Mouse (Mus musculus): ENCODE data around the gene Ccdc6. TPM values are rescaled to one million over a fixed set of nuclear protein-coding genes. Genes with fewer than 3 reads are reported as not detected.

Ccdc6 gene
- polyA plus RNA-seq, 1 experiment from 2014 or later = 35.3 TPM

- ChIA-PET POLR2A (interaction anchor here (0.7 kb wide), 1 partner anchor 149 kb away, joined by 6 read pairs; no protein-coding TSS in a partner anchor), CTCF (no interaction called here)
- no peak for ATAC-seq
- no peaks in the 10 kb centered on the region for H3K27me3 ChIP-seq
- TF ChIP-seq CTCF (IDR thresholded peaks at IDR 0.05) = no peak
- no peak for DNase-seq (ENCODE audit: low read depth, low spot score)
- in situ Hi-C loops (cut with MboI; ENCODE audit: low pct_unique_long_range_greater_than_20kb) = no loop called here
Observed at GRCm38 (mm10) chr10:70128408-70128807, 31.5 kb downstream of the Ccdc6 start.

DNA sequence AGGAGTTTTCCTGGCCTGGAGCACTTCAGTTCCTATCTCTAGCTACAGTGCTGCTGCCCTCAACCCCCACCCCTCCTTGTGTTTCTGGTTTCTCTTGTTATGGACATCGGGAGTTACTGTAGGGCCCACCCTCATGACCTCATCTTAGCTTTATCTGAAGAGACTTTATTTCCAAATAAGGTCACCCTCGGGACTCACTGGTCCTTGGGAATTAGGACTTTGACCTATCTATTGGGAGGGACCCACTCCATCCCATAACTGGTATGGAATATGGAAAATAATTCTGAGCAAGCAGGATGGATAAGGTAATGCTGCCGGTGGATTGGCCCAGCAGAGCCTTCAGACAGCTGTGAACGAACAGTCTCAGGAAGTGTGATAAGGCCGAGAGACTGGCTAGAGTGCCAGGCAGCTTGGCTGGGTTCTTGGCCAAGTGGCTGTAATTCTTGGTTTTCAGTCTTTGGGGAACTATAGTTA, 35.2 kb downstream of the Ccdc6 start:
- no peak for TF ChIP-seq CTCF (IDR thresholded peaks at IDR 0.05)
- in situ Hi-C loops (cut with MboI; ENCODE audit: low pct_unique_long_range_greater_than_20kb) = no loop called here
- ChIA-PET CTCF (interaction anchor here (1.0 kb wide), 1 partner anchor 9 kb away, joined by 3 read pairs; no protein-coding TSS in a partner anchor), POLR2A (interaction anchor here (1.5 kb wide), 1 partner anchor 14 kb away, joined by 4 read pairs; no protein-coding TSS in a partner anchor)
- H3K27me3 ChIP-seq = no peaks in the 10 kb centered on the region
- no peak for ATAC-seq
- no peak for DNase-seq (ENCODE audit: low read depth, low spot score)

DNA sequence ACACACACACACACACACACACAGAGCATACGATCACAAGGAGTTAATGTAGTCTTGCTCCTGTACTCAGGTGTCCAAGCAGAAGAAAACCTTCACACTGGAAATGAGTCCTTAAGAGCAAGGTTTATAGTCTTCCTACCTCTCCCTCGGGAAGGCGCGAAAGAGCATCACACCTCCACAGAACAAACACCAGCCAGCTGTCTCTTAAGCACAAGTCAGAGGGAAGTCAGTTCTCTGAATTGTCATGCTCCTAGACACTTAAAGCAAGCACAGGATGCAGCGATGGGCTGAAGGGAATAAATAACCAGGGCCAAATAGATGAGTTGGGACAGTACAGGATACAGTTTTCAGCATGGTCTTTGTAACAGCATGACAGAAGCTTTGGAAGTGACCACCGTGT, 35.8 kb downstream of the Ccdc6 start:
- DNase-seq (ENCODE audit: low read depth, low spot score) (no peak), ATAC-seq (no peak)
- POLR2A ChIA-PET = interaction anchor here (1.5 kb wide), 1 partner anchor 15 kb away, joined by 4 read pairs; no protein-coding TSS in a partner anchor
- CTCF ChIA-PET = no interaction called here
- in situ Hi-C loops (cut with MboI; ENCODE audit: low pct_unique_long_range_greater_than_20kb) = no loop called here
- no peaks in the 10 kb centered on the region for H3K27me3 ChIP-seq
- no peak for TF ChIP-seq CTCF (IDR thresholded peaks at IDR 0.05)

DNA sequence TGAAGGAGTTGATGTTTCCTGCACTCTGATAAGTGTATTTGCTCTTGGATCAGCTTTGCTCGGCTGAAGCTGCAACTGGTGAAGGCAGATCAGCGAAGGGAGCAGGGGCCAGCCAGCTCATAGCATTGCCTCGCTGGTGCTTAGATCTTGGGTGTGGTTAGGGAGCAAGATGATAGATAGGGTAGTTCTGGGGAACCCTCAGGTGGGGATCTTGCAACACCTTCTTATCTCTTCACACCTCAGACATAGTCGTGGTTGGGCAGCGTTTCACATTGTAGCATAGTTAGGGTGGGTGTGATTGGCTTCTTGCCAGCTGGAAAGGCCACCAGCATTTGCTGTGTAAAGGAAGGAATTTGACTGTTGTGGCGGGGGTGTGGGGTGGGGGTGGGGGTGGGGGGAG, 36.3 kb downstream of the Ccdc6 start:
- ATAC-seq (no peak), DNase-seq (ENCODE audit: low read depth, low spot score) (no peak)
- no peak for TF ChIP-seq CTCF (IDR thresholded peaks at IDR 0.05)
- ChIA-PET POLR2A (interaction anchor here (1.5 kb wide), 1 partner anchor 15 kb away, joined by 4 read pairs; no protein-coding TSS in a partner anchor), CTCF (no interaction called here)
- in situ Hi-C loops (cut with MboI; ENCODE audit: low pct_unique_long_range_greater_than_20kb) = no loop called here
- no peaks in the 10 kb centered on the region for H3K27me3 ChIP-seq

DNA sequence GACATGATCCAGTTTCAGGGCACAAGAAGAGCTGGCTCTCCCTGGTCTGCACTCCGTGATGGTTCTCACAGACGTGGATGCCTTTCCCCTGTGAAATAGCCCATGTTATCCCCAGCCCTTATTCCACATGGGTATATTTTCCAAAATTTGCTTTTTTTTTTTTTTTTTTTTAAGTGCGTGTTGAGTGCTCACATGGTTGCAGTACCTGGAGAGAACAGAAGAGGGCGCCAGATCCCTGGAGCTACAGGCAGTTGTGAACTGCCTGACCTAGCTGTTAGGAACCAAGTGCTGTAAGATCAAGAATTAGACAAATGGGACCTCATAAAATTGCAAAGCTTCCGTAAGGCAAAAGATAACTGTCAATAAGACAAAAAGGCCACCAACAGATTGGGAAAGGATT, 38.8 kb downstream of the Ccdc6 start:
- ATAC-seq (no peak), DNase-seq (ENCODE audit: low read depth, low spot score) (no peak)
- POLR2A ChIA-PET = no interaction called here

GRCm38 (mm10) chr10:70137652-70138051, 40.7 kb downstream of the Ccdc6 start:
- POLR2A ChIA-PET = no interaction called here
- no peak for DNase-seq (ENCODE audit: low read depth, low spot score)
- no peak for TF ChIP-seq CTCF (IDR thresholded peaks at IDR 0.05)
- CTCF ChIA-PET = interaction anchor here (0.7 kb wide), 1 partner anchor 9 kb away, joined by 3 read pairs; no protein-coding TSS in a partner anchor
- H3K27me3 ChIP-seq = no peaks in the 10 kb centered on the region
- in situ Hi-C loops (cut with MboI; ENCODE audit: low pct_unique_long_range_greater_than_20kb) = no loop called here
- ATAC-seq = no peak

More for the DNA sequence above, 38.8 kb downstream of the Ccdc6 start:
- H3K27me3 ChIP-seq = no peaks in the 10 kb centered on the region
- CTCF ChIA-PET = interaction anchor here (0.6 to 1.4 kb wide), 4 partner anchors 10 to 580 kb away, joined by 3 to 4 read pairs (median 3); no protein-coding TSS in a partner anchor
- TF ChIP-seq CTCF (IDR thresholded peaks at IDR 0.05) = peak; percentile 64
- in situ Hi-C loops (cut with MboI; ENCODE audit: low pct_unique_long_range_greater_than_20kb) = no loop called here

DNA sequence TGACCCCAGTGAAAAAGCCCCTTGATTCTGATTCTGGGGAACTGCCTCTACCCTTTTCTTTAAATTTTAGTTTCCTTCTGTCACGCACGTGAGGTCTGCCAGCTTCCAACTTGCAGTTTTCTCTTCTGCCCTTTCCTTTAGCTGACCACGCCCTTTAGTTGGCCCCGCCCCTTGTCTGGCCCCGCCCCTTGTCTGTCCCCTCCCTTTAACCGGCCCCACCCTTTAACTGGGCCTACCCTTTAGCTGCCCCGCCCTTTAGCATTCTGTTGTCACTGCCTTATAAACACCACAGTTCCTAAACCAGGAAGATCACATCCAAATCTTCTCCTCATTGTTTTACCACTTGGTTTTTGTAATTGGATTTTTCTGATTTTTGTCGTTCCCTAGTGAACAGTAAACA, 41.2 kb downstream of the Ccdc6 start:
- no peak for TF ChIP-seq CTCF (IDR thresholded peaks at IDR 0.05)
- ATAC-seq = no peak
- no peak for DNase-seq (ENCODE audit: low read depth, low spot score)
- ChIA-PET CTCF (no interaction called here), POLR2A (no interaction called here)
- in situ Hi-C loops (cut with MboI; ENCODE audit: low pct_unique_long_range_greater_than_20kb) = no loop called here
- H3K27me3 ChIP-seq = no peaks in the 10 kb centered on the region

DNA sequence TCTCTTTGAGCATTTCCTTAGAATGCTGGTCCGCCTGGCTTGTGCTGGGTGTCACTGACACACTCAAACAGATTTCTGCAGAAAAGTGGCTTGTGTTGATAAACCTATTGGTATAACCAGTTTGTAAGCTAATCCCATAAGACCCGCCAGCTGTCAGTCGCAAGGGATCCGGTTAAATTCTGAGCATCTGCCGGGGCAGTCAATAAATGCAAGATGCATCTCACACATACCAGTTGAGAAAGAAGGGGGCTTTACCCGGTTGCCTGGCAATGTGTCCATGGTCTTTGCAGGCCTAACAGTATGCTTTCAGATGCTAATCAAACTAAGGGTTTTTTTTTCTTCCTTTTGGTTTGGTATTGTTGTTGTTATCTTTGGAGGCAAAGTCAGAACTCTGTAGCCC, 42.4 kb downstream of the Ccdc6 start:
- DNase-seq (ENCODE audit: low read depth, low spot score) = no peak
- no peak for TF ChIP-seq CTCF (IDR thresholded peaks at IDR 0.05)
- no peak for ATAC-seq
- no peaks in the 10 kb centered on the region for H3K27me3 ChIP-seq
- ChIA-PET CTCF (no interaction called here), POLR2A (no interaction called here)
- in situ Hi-C loops (cut with MboI; ENCODE audit: low pct_unique_long_range_greater_than_20kb) = no loop called here

DNA sequence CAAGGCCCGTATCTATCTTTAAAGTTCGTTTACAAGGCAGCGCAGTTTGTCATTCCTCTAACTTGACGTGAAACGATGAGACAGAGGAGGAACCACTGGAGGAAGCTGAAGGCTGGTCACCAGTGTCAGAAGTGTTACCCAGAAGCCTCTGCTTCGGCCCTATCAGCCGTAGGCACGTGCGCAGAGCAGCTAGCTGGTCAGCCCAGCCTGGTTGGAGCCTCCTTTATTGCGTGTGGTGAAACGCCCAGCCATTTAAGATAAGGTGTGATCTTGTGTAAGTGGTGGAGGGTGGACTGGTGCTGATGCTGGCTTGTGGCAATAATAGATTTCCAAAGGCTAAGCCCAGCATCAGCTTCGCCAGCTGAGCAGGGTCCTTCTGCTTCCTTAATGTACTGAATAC, 43.5 kb downstream of the Ccdc6 start:
- ATAC-seq = no peak
- in situ Hi-C loops (cut with MboI; ENCODE audit: low pct_unique_long_range_greater_than_20kb) = no loop called here
- CTCF ChIA-PET = interaction anchor here (0.8 kb wide), 1 partner anchor 9 kb away, joined by 3 read pairs; no protein-coding TSS in a partner anchor
- H3K27me3 ChIP-seq = no peaks in the 10 kb centered on the region
- POLR2A ChIA-PET = no interaction called here
- no peak for TF ChIP-seq CTCF (IDR thresholded peaks at IDR 0.05)
- DNase-seq (ENCODE audit: low read depth, low spot score) = no peak

GRCm38 (mm10) chr10:70142623-70143022, 45.7 kb downstream of the Ccdc6 start:
- no peak for TF ChIP-seq CTCF (IDR thresholded peaks at IDR 0.05)
- POLR2A ChIA-PET = no interaction called here
- H3K27me3 ChIP-seq = no peaks in the 10 kb centered on the region

DNA sequence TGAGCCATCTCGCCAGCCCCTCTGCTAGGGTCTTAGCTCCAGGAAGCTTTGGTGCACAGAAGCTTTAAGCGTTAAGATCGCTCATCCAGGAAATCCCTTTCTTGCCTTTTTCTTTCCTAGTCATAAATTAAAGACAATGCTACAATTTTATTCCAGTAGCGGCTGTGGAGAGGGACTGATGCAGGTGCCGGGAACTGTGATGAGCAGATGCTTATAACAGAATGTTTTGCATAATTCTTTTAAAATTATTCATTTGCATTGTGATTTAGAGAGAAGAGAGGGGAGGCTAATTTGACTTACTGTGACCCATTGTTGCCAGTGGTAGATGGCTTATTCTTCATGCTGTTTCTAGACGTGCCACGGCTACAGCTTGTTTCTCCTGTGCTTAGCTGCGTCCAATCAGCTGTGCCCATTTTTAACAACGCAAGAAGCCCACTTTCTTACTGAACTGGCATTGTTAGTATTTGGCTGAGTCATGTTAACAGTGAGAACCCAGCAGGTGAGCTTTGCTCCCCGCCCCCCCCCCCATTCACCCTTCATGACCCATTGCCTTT, 47.2 kb downstream of the Ccdc6 start:
- ChIA-PET POLR2A (no interaction called here), CTCF (no interaction called here)
- no peak for DNase-seq (ENCODE audit: low read depth, low spot score)
- in situ Hi-C loops (cut with MboI; ENCODE audit: low pct_unique_long_range_greater_than_20kb) = no loop called here
- no peak for TF ChIP-seq CTCF (IDR thresholded peaks at IDR 0.05)
- ATAC-seq = no peak
- H3K27me3 ChIP-seq = no peaks in the 10 kb centered on the region

More at GRCm38 (mm10) chr10:70142623-70143022, 45.7 kb downstream of the Ccdc6 start:
- CTCF ChIA-PET = no interaction called here
- no peak for ATAC-seq
- DNase-seq (ENCODE audit: low read depth, low spot score) = no peak
- in situ Hi-C loops (cut with MboI; ENCODE audit: low pct_unique_long_range_greater_than_20kb) = no loop called here

All from Patski (cell line).